Mouse (Mus musculus) heart, embryonic 16.5 days (tissue): ENCODE measurements around the gene Zdhhc11. TPM values are rescaled to one million over a fixed set of nuclear protein-coding genes. Genes with fewer than 3 reads are reported as not detected.
"Not testable (repeated sequence)": the region's sequence is repeated elsewhere in the genome, so short reads cannot be mapped to it uniquely, and the experiment has no call there.

Experiments
- ATAC-seq: fragments of 200-750 bp; cut with Nextera tagmentation; replicated peaks from 2 replicates; pipeline ENCODE4 v1.8.0; 2017; ENCODE audit warnings: moderate number of reproducible peaks; ENCODE audit not compliant: insufficient read depth, low FRiP score; ENCODE audit errors: extremely low read depth
- H3K27ac ChIP-seq: fragments of 300-500 bp; sonication (generic); 2 replicates; pipeline ENCODE4 v1.5.1; 2014; ENCODE audit warnings: mild to moderate bottlenecking, low read length, control low read depth, moderate library complexity
- H3K27me3 ChIP-seq: fragments of 300-500 bp; sonication (generic); 2 replicates; pipeline ENCODE4 v1.6.1; 2014; ENCODE audit warnings: low read length, mixed read lengths; ENCODE audit not compliant: control insufficient read depth, insufficient read depth
- H3K36me3 ChIP-seq: fragments of 300-500 bp; sonication (generic); 2 replicates; pipeline ENCODE4 v1.6.1; 2014; ENCODE audit not compliant: control insufficient read depth, insufficient read depth
- H3K4me1 ChIP-seq: fragments of 300-500 bp; sonication (generic); 2 replicates; pipeline ENCODE4 v1.6.1; 2014; ENCODE audit warnings: low read length, mixed read lengths; ENCODE audit not compliant: control insufficient read depth, insufficient read depth
- H3K4me2 ChIP-seq: fragments of 300-500 bp; sonication (generic); 2 replicates; pipeline ENCODE4 v1.6.1; 2014; ENCODE audit warnings: low read depth, mild to moderate bottlenecking, control low read depth, low read length
- H3K4me3 ChIP-seq: fragments of 300-500 bp; sonication (generic); 2 replicates; pipeline ENCODE4 v1.5.1; 2014; ENCODE audit warnings: mild to moderate bottlenecking, control low read depth, low read length
- H3K9ac ChIP-seq: fragments of 300-500 bp; sonication (generic); 2 replicates; pipeline ENCODE4 v1.6.1; 2014; ENCODE audit warnings: low read length, control low read depth
- H3K9me3 ChIP-seq: fragments of 300-500 bp; sonication (generic); replicated peaks from 2 replicates; pipeline ENCODE4 v1.6.1; 2016; ENCODE audit warnings: low read length; ENCODE audit not compliant: control insufficient read depth
- WGBS: fragments of 180-500 bp; shearing (Covaris S2); extraction: QIAGEN DNeasy Blood & Tissue Kit; methylation state at CpG from one replicate; pipeline ENCODE4 v1.1.7; 2014; 5-methylcytosine and 5-hydroxymethylcytosine counted together
- polyA plus RNA-seq: library from polyadenylated mRNA; unstranded; fragments of >200 nt; fragmentation: Nextera tagmentation; extraction: Ambion mirVana; gene quantifications from 2 replicates; pipeline ENCODE4 v1.2.1, GENCODE M21; 2015

Zdhhc11 gene
- polyA plus RNA-seq, 1 experiment from 2014 or later: not detected

DNA sequence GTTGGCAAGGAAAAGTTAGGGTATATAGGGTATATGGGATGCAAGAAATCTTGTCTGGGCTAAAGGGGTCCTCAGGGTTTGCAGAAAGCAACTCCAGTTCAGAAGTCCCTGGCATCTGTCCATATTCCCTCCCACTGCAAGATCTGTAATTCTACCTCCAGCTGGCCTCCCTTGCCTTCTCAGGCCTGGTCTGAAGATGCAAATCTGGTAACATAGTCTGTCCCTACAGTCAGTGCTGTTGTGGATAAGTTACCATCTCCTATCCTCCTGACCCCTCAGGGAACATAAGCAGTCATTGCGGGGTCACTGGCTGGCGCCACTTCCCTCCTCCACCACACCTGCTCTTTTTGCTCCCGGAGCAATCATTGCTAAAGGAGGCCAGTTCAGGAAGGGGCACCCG, 52.3 kb downstream of the Zdhhc11 start:
- 75% methylated on average over 4 of the region's 4 CpGs for WGBS
- 0 out of 2 replicates have a peak, but pooled peaks have one; percentile 18 for ATAC-seq
- H3K4me2 ChIP-seq: no peak overlapping the region

DNA sequence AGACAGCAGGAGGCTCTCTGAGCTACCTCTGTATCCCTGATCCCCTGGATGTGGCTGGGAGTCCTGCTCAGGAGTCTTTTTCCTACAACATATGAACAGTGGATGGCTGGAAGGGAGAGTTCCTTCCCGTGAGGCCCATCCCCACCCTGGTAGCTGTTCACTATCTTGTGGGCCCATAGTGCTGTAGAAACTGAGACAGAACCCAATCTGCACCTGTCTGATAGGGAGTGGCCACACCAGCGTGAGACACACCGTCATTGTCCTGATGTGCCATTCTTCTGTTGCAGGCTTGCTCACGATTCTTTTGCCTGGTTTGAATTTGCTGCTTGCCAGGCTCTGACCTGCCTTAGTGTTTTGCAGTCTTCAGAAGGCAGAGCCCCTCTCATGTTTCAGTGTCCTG, 53.8 kb downstream of the Zdhhc11 start:
- Histone ChIP-seq H3K9ac (no peak overlapping the region), H3K4me2 (no peak overlapping the region), H3K36me3 (no peaks in the 10 kb centered on the region), H3K27ac (no peak overlapping the region), H3K9me3 (no peaks in the 10 kb centered on the region), H3K4me1 (no peaks in the 10 kb centered on the region; the same call in 1 of the 2 replicates), H3K27me3 (no peaks in the 10 kb centered on the region), H3K4me3 (no peak overlapping the region)
- no peak for ATAC-seq
- WGBS: 72% methylated on average over 4 of the region's 4 CpGs

More for the DNA sequence above, 52.3 kb downstream of the Zdhhc11 start:
- H3K36me3 ChIP-seq: no peaks in the 10 kb centered on the region
- H3K9ac ChIP-seq: no peak overlapping the region
- H3K27me3 ChIP-seq: 0 out of 2 replicates have a peak, but pooled peaks cover 6% of the 10 kb centered on the region
- H3K9me3 ChIP-seq: no peaks in the 10 kb centered on the region
- H3K27ac ChIP-seq: no peak overlapping the region
- peaks cover 2% of the 10 kb centered on the region for H3K4me1 ChIP-seq
- H3K4me3 ChIP-seq: no peak overlapping the region

DNA sequence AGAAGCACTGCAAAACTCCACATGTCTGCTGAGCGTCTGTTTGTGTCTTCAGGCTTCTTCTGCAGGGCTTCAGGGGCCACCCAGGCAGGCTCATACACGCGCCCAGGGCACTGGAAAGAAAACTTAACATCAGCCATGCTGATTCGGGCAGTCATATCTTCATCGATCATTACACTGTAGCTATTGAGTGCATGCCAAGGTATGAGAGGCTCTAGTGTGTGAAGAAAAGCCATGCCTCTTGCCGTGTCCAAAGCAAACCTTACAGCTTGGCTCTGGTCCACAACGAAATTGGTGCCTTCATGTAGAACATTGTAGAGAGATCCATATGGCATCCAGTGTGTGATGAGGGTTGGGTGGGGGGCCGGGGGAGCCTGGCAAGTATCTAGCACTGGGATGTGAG, 55.4 kb downstream of the Zdhhc11 start:
- WGBS: 67% methylated on average over 8 of the region's 8 CpGs
- not testable (repeated sequence) for H3K36me3 ChIP-seq, H3K27me3 ChIP-seq, H3K4me1 ChIP-seq, ATAC-seq, H3K9ac ChIP-seq, H3K27ac ChIP-seq, H3K4me2 ChIP-seq, H3K4me3 ChIP-seq, H3K9me3 ChIP-seq

DNA sequence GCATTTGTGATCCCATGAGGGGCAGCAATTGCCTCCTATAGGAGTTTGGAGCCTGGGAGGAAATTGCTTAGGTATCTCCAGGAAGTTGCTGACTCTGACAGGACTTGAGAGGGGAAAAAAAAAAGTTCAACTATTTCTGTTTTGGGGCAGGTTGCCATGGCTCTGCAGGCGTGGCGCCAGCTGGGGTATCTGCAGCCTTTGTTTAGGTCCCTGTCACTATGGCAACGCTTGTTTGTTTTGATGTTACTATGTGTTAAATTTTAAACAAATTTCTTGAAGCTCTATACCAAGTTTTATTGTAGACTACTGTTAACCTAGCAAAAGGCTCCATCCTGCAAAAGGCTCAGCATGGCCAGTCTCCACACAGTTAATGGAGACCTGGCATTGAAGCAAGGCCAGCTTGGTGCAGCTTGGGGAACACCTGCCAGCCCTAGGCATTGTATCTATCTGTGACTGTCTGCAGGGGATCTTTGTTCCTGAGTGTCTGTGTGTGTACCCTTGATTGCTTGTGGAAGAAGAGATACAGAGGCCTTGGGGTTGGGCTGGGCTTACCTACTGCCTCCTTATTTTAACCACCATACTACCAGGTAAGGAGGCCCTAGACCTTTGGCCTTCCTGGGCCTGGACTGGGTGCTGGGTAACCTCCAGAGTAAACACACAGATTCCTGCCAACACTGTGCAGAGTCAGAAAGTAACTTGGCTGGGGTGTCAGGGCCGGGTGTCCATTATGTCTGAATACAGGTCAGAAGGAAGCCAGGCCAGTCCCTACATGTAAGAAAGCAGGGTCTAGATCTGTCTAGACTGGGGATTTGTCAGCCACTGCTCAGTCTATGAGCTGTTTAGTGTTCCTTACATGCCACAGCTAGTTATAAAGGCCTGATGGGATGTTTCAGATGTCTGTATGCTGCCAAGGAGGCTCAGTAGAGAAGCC, 61.8 kb downstream of the Zdhhc11 start:
- peak overlapping the region; percentile 15 for H3K27ac ChIP-seq
- H3K4me3 ChIP-seq: no peak overlapping the region
- 0 out of 2 replicates have a peak overlapping the region, but pooled peaks have one; percentile 32 for H3K9ac ChIP-seq
- no peaks in the 10 kb centered on the region for H3K27me3 ChIP-seq
- no peaks in the 10 kb centered on the region for H3K9me3 ChIP-seq
- WGBS: 58% methylated on average over 4 of the region's 4 CpGs
- 0 out of 2 replicates have a peak, but pooled peaks have one; percentile 50 for ATAC-seq
- no peaks in the 10 kb centered on the region for H3K36me3 ChIP-seq
- peaks cover 18% of the 10 kb centered on the region for H3K4me1 ChIP-seq
- H3K4me2 ChIP-seq: no peak overlapping the region

DNA sequence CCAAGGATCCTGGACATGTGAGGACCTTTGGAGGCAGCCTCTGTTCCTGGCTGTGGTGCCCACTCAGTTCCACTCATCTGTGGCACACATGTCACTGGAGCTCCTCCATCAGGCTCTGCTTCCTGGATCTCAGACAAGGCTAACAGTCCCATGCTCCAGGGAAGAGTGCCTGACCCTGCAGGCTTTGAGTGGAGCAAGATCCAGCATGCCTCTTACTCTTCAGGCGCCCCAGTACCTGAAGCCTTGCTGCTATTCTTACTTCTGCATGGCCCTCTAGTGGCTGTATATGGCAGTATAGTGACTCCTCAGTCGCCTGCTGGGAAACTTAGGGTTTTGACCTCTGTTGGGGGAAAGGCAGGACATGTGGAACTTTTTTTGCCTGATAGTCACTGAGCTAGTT, 62.6 kb downstream of the Zdhhc11 start:
- ATAC-seq: peak; percentile 78
- Histone ChIP-seq H3K9me3 (no peaks in the 10 kb centered on the region), H3K9ac (no peak overlapping the region), H3K36me3 (no peaks in the 10 kb centered on the region), H3K4me1 (peaks cover 18% of the 10 kb centered on the region), H3K4me2 (no peak overlapping the region), H3K27ac (peak overlapping the region; percentile 15), H3K27me3 (no peaks in the 10 kb centered on the region), H3K4me3 (no peak overlapping the region)
- 13% methylated on average over 2 of the region's 2 CpGs for WGBS

DNA sequence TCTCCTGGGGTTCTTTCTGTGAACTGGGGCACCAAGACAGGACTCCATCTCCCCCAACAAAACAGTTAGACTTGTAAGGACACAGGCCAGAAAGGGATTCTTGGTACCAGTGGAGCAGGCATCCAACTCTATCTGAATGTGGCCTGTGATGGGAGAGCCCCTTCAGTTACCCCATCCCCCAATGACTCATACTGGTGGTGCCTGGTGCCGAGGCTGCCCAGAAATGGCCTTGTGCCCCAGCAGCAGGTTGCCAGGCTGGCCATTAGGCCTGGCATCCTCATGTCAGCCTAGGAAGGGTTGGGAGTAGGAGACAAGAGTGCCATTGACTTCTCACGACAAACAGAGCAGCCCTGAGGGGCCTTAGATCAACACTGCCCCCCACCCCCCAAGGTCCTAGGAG, 64.5 kb downstream of the Zdhhc11 start:
- H3K4me1 ChIP-seq: peaks cover 18% of the 10 kb centered on the region
- ATAC-seq: no peak
- no peak overlapping the region for H3K4me2 ChIP-seq

DNA sequence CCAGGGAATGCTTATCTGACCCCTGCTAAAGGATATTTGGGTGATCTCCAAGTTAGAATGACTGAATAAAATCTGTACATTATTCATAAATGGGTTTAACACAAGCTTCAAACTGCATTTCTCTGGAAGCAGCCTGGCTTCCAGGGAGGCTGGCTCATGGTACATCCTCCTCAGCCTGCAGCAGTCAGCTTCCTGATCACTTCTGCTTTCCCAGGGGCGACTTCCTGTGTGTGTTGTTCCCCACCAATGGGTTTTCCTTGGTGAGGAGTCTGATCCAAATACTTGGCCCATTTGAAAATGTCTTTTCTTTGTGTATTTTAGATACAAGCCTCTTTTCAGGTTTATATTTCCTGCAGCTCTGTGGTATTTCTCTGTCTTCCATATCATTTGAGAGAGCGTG, 65.4 kb downstream of the Zdhhc11 start:
- Histone ChIP-seq H3K4me2 (no peak overlapping the region), H3K4me3 (no peak overlapping the region), H3K9ac (no peak overlapping the region), H3K36me3 (0 out of 2 replicates have a peak, but pooled peaks cover 2% of the 10 kb centered on the region), H3K27ac (no peak overlapping the region), H3K9me3 (no peaks in the 10 kb centered on the region), H3K4me1 (peaks cover 18% of the 10 kb centered on the region), H3K27me3 (no peaks in the 10 kb centered on the region)
- no peak for ATAC-seq
- WGBS: 67% methylated on average over 2 of the region's 2 CpGs

More for the DNA sequence above, 64.5 kb downstream of the Zdhhc11 start:
- H3K27ac ChIP-seq: no peak overlapping the region
- 0 out of 2 replicates have a peak, but pooled peaks cover 2% of the 10 kb centered on the region for H3K36me3 ChIP-seq
- H3K27me3 ChIP-seq: no peaks in the 10 kb centered on the region
- no peak overlapping the region for H3K9ac ChIP-seq
- H3K9me3 ChIP-seq: no peaks in the 10 kb centered on the region
- 61% methylated on average over 2 of the region's 2 CpGs for WGBS
- no peak overlapping the region for H3K4me3 ChIP-seq

DNA sequence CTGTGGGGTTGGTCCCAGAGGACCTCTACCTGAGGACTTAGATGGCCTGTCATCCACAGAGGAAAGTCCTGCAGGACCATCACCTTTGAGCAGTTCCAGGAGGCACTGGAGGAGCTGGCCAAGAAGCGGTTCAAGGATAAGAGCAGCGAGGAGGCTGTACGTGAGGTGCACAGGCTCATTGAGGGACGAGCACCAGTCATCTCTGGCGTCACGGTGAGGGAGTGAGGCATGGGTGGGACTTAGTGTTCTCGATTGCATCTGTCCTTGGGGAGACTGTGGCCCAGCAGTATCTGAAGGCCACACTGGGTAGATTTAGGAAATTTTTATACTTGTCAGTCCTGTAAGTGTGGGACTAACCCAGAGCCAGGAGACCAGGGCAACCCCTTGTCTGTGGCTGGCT, 67.0 kb downstream of the Zdhhc11 start:
- no peaks in the 10 kb centered on the region for H3K9me3 ChIP-seq
- no peak overlapping the region for H3K27ac ChIP-seq
- H3K27me3 ChIP-seq: no peaks in the 10 kb centered on the region
- no peak for ATAC-seq
- H3K4me2 ChIP-seq: no peak overlapping the region
- no peak overlapping the region for H3K9ac ChIP-seq
- 87% methylated on average over 7 of the region's 7 CpGs for WGBS
- no peak overlapping the region for H3K4me3 ChIP-seq
- H3K36me3 ChIP-seq: 0 out of 2 replicates have a peak, but pooled peaks cover 2% of the 10 kb centered on the region
- H3K4me1 ChIP-seq: peaks cover 12% of the 10 kb centered on the region

DNA sequence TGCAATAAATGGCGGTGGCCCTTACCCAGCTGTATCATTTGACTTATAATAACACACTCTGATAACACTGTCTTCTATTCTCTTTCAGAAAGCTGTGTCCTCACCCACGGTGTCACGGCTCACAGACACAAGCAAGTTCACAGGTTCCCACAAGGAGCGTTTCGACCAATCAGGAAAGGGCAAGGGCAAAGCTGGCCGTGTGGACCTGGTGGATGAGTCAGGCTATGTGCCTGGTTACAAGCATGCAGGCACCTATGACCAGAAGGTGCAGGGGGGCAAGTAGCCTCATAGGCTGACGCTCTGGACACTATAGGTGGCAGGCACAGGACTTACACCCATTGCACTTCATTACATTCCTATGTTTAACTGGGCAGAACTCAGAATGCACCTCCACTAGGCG, 67.5 kb downstream of the Zdhhc11 start:
- Histone ChIP-seq H3K4me1 (peaks cover 7% of the 10 kb centered on the region), H3K9ac (no peak overlapping the region), H3K4me3 (no peak overlapping the region), H3K27ac (no peak overlapping the region), H3K9me3 (no peaks in the 10 kb centered on the region), H3K36me3 (0 out of 2 replicates have a peak, but pooled peaks cover 2% of the 10 kb centered on the region), H3K4me2 (no peak overlapping the region), H3K27me3 (no peaks in the 10 kb centered on the region)
- WGBS: 80% methylated on average over 8 of the region's 8 CpGs
- ATAC-seq: no peak
